Mouse (Mus musculus) heart, postnatal 0 days (tissue): ENCODE data around the gene Esr1.

Source experiments
- CTCF ChIP-seq: IDR thresholded peaks from 2 replicates; pipeline ENCODE4 v1.5.1; 2016; ENCODE audit warnings: antibody characterized with exemption, control low read depth, low read depth
- EP300 ChIP-seq: IDR thresholded peaks from 2 replicates; pipeline ENCODE4 v1.6.1; 2016; ENCODE audit warnings: antibody characterized with exemption, low read depth

- TF ChIP-seq CTCF: no peak
- no peak for TF ChIP-seq EP300
Observed at GRCm38 (mm10) chr10:4971156-4971555, 359.8 kb downstream of the Esr1 start.
